Mouse (Mus musculus): ENCODE data around the gene Cnot4. TPM values are rescaled to one million over a fixed set of nuclear protein-coding genes. Genes with fewer than 3 reads are reported as not detected.

Gene Cnot4
- total and polyA plus RNA-seq, 3 experiments, result 11.0 to 23.4 (median 21.9) TPM

GRCm38 (mm10) chr6:35032704-35033103 lies 100.8 kb downstream of the Cnot4 start:
- Histone ChIP-seq H3K27me3 (ENCODE audit: control insufficient read depth, insufficient read depth, low read length) (no peaks in the 10 kb centered on the region), H3K79me2 (replicated peaks; ENCODE audit: control insufficient read depth, insufficient read depth, low read length) (no peaks in the 10 kb centered on the region), H3K4me1 (ENCODE audit: control insufficient read depth, insufficient read depth, low read length) (no peaks in the 10 kb centered on the region), H3K27ac (no peak overlapping the region), H3K4me3 (no peak overlapping the region), H3K9ac (ENCODE audit: low read depth, low read length) (no peak overlapping the region), H3K36me3 (ENCODE audit: control insufficient read depth, insufficient read depth, low read length) (no peaks in the 10 kb centered on the region)
- TF ChIP-seq POLR2A (IDR thresholded peaks at IDR 0.05; ENCODE audit: insufficient read depth, low read depth, low read length) (no peak), EP300 (IDR thresholded peaks at IDR 0.05; ENCODE audit: insufficient read depth, low read depth, low read length) (no peak), CTCF (IDR thresholded peaks at IDR 0.05) (no peak)
- 65% methylated on average over 2 of the region's 2 CpGs for WGBS
- intact Hi-C loops (cut with DNase I), result no loop called here
- DNase-seq, result no peak

- 87% methylated on average over 4 of the region's 4 CpGs for WGBS
- intact Hi-C loops (cut with DNase I), result no loop called here
- DNase-seq, result no peak
Observed at GRCm38 (mm10) chr6:35030811-35031210, 102.7 kb downstream of the Cnot4 start.

GRCm38 (mm10) chr6:35030226-35030625 lies 103.3 kb downstream of the Cnot4 start:
- no peak for TF ChIP-seq EP300 (IDR thresholded peaks at IDR 0.05; ENCODE audit: insufficient read depth, low read depth, low read length)
- no peak for TF ChIP-seq POLR2A (IDR thresholded peaks at IDR 0.05; ENCODE audit: insufficient read depth, low read depth, low read length)
- TF ChIP-seq CTCF (IDR thresholded peaks at IDR 0.05), result no peak
- Histone ChIP-seq H3K36me3 (ENCODE audit: control insufficient read depth, insufficient read depth, low read length) (no peaks in the 10 kb centered on the region), H3K4me3 (no peak overlapping the region), H3K4me1 (ENCODE audit: control insufficient read depth, insufficient read depth, low read length) (peaks cover 1% of the 10 kb centered on the region; the same call in 1 of the 2 replicates), H3K27me3 (ENCODE audit: control insufficient read depth, insufficient read depth, low read length) (no peaks in the 10 kb centered on the region), H3K9ac (ENCODE audit: low read depth, low read length) (no peak overlapping the region), H3K79me2 (replicated peaks; ENCODE audit: control insufficient read depth, insufficient read depth, low read length) (no peaks in the 10 kb centered on the region), H3K27ac (no peak overlapping the region)
- no peak for DNase-seq
- intact Hi-C loops (cut with DNase I), result no loop called here
- 92% methylated on average over 6 of the region's 6 CpGs for WGBS

More at GRCm38 (mm10) chr6:35030811-35031210, 102.7 kb downstream of the Cnot4 start:
- no peaks in the 10 kb centered on the region for H3K36me3 ChIP-seq (ENCODE audit: control insufficient read depth, insufficient read depth, low read length)
- H3K79me2 ChIP-seq (replicated peaks; ENCODE audit: control insufficient read depth, insufficient read depth, low read length), result no peaks in the 10 kb centered on the region
- H3K27ac ChIP-seq, result no peak overlapping the region
- TF ChIP-seq POLR2A (IDR thresholded peaks at IDR 0.05; ENCODE audit: insufficient read depth, low read depth, low read length) (no peak), EP300 (IDR thresholded peaks at IDR 0.05; ENCODE audit: insufficient read depth, low read depth, low read length) (no peak), CTCF (IDR thresholded peaks at IDR 0.05) (no peak)
- no peaks in the 10 kb centered on the region for H3K27me3 ChIP-seq (ENCODE audit: control insufficient read depth, insufficient read depth, low read length)
- no peak overlapping the region for H3K4me3 ChIP-seq
- H3K4me1 ChIP-seq (ENCODE audit: control insufficient read depth, insufficient read depth, low read length), result peaks cover 1% of the 10 kb centered on the region; the same call in 1 of the 2 replicates
- no peak overlapping the region for H3K9ac ChIP-seq (ENCODE audit: low read depth, low read length)

GRCm38 (mm10) chr6:35028023-35028422 lies 105.5 kb downstream of the Cnot4 start:
- Histone ChIP-seq H3K27me3 (ENCODE audit: control insufficient read depth, insufficient read depth, low read length) (no peaks in the 10 kb centered on the region), H3K27ac (no peak overlapping the region), H3K79me2 (replicated peaks; ENCODE audit: control insufficient read depth, insufficient read depth, low read length) (no peaks in the 10 kb centered on the region), H3K9ac (ENCODE audit: low read depth, low read length) (no peak overlapping the region), H3K4me1 (ENCODE audit: control insufficient read depth, insufficient read depth, low read length) (peaks cover 1% of the 10 kb centered on the region; the same call in 1 of the 2 replicates), H3K4me3 (no peak overlapping the region), H3K36me3 (ENCODE audit: control insufficient read depth, insufficient read depth, low read length) (no peaks in the 10 kb centered on the region)
- WGBS, result 92% methylated on average over 2 of the region's 2 CpGs
- no peak for TF ChIP-seq EP300 (IDR thresholded peaks at IDR 0.05; ENCODE audit: insufficient read depth, low read depth, low read length)
- no peak for TF ChIP-seq POLR2A (IDR thresholded peaks at IDR 0.05; ENCODE audit: insufficient read depth, low read depth, low read length)
- TF ChIP-seq CTCF (IDR thresholded peaks at IDR 0.05), result no peak
- intact Hi-C loops (cut with DNase I), result no loop called here
- no peak for DNase-seq

GRCm38 (mm10) chr6:35027257-35027656 lies 106.3 kb downstream of the Cnot4 start:
- H3K79me2 ChIP-seq (replicated peaks; ENCODE audit: control insufficient read depth, insufficient read depth, low read length), result no peaks in the 10 kb centered on the region
- TF ChIP-seq POLR2A (IDR thresholded peaks at IDR 0.05; ENCODE audit: insufficient read depth, low read depth, low read length) (no peak), EP300 (IDR thresholded peaks at IDR 0.05; ENCODE audit: insufficient read depth, low read depth, low read length) (no peak), CTCF (IDR thresholded peaks at IDR 0.05) (no peak)
- H3K4me3 ChIP-seq, result no peak overlapping the region
- intact Hi-C loops (cut with DNase I), result no loop called here
- 74% methylated on average over 6 of the region's 6 CpGs for WGBS
- no peaks in the 10 kb centered on the region for H3K36me3 ChIP-seq (ENCODE audit: control insufficient read depth, insufficient read depth, low read length)
- H3K4me1 ChIP-seq (ENCODE audit: control insufficient read depth, insufficient read depth, low read length), result peaks cover 1% of the 10 kb centered on the region; the same call in 1 of the 2 replicates
- no peak overlapping the region for H3K27ac ChIP-seq
- no peaks in the 10 kb centered on the region for H3K27me3 ChIP-seq (ENCODE audit: control insufficient read depth, insufficient read depth, low read length)
- DNase-seq, result peak in 1 of 2 experiments; percentile 13
- no peak overlapping the region for H3K9ac ChIP-seq (ENCODE audit: low read depth, low read length)

- TF ChIP-seq POLR2A (IDR thresholded peaks at IDR 0.05; ENCODE audit: insufficient read depth, low read depth, low read length) (no peak), CTCF (IDR thresholded peaks at IDR 0.05) (no peak), EP300 (IDR thresholded peaks at IDR 0.05; ENCODE audit: insufficient read depth, low read depth, low read length) (no peak)
- no peak for DNase-seq
- no peaks in the 10 kb centered on the region for H3K4me1 ChIP-seq (ENCODE audit: control insufficient read depth, insufficient read depth, low read length)
- no peaks in the 10 kb centered on the region for H3K27me3 ChIP-seq (ENCODE audit: control insufficient read depth, insufficient read depth, low read length)
- no peaks in the 10 kb centered on the region for H3K79me2 ChIP-seq (replicated peaks; ENCODE audit: control insufficient read depth, insufficient read depth, low read length)
- H3K4me3 ChIP-seq, result no peak overlapping the region
- no peak overlapping the region for H3K27ac ChIP-seq
- intact Hi-C loops (cut with DNase I), result no loop called here
- H3K36me3 ChIP-seq (ENCODE audit: control insufficient read depth, insufficient read depth, low read length), result no peaks in the 10 kb centered on the region
- WGBS, result 90% methylated on average over 5 of the region's 5 CpGs
- no peak overlapping the region for H3K9ac ChIP-seq (ENCODE audit: low read depth, low read length)
Observed at GRCm38 (mm10) chr6:35016624-35017023, 116.9 kb downstream of the Cnot4 start.
